Mouse (Mus musculus) forebrain, embryonic 10.5 days (tissue): ENCODE data around the gene T. TPM values are rescaled to one million over a fixed set of nuclear protein-coding genes. Genes with fewer than 3 reads are reported as not detected.
"Not testable (repeated sequence)": the region's sequence is repeated elsewhere in the genome, so short reads cannot be mapped to it uniquely, and the experiment has no call there.

ENCODE experiments used
- DNase-seq: peaks from one replicate; pipeline ENCODE4 v3.0.0-alpha.2; 2017; ENCODE audit warnings: low spot score; ENCODE audit errors: extremely low spot score
- H3K27ac ChIP-seq: fragments of 300-500 bp; sonication (generic); 2 replicates; pipeline ENCODE4 v1.5.1; 2016; ENCODE audit warnings: mild to moderate bottlenecking
- H3K27me3 ChIP-seq: fragments of 300-500 bp; sonication (generic); 2 replicates; pipeline ENCODE4 v1.6.1; 2016; ENCODE audit warnings: mild to moderate bottlenecking; ENCODE audit not compliant: poor library complexity, severe bottlenecking
- H3K36me3 ChIP-seq: fragments of 300-500 bp; sonication (generic); replicated peaks from 2 replicates; pipeline ENCODE4 v1.6.1; 2016; ENCODE audit warnings: mild to moderate bottlenecking, moderate library complexity
- H3K4me1 ChIP-seq: fragments of 300-500 bp; sonication (generic); 2 replicates; pipeline ENCODE4 v1.6.1; 2016
- H3K4me3 ChIP-seq: fragments of 300-500 bp; sonication (generic); 2 replicates; pipeline ENCODE4 v1.5.1; 2016; ENCODE audit warnings: mild to moderate bottlenecking, moderate library complexity
- H3K9me3 ChIP-seq: fragments of 300-500 bp; sonication (generic); 2 replicates; pipeline ENCODE4 v1.6.1; 2016; ENCODE audit warnings: mild to moderate bottlenecking, moderate library complexity
- WGBS: fragments of 180-500 bp; shearing (Covaris S2); methylation state at CpG from one replicate; pipeline ENCODE4 v1.1.7; 2016; 5-methylcytosine and 5-hydroxymethylcytosine counted together
- polyA plus RNA-seq: library from polyadenylated mRNA; unstranded; fragments of >200 nt; fragmentation: Nextera tagmentation; extraction: Ambion mirVana; gene quantifications from 2 replicates; pipeline ENCODE4 v1.2.1, GENCODE M21; 2016

Gene T
- polyA plus RNA-seq: 0.43 and 0.52 TPM in 2 replicates

DNA sequence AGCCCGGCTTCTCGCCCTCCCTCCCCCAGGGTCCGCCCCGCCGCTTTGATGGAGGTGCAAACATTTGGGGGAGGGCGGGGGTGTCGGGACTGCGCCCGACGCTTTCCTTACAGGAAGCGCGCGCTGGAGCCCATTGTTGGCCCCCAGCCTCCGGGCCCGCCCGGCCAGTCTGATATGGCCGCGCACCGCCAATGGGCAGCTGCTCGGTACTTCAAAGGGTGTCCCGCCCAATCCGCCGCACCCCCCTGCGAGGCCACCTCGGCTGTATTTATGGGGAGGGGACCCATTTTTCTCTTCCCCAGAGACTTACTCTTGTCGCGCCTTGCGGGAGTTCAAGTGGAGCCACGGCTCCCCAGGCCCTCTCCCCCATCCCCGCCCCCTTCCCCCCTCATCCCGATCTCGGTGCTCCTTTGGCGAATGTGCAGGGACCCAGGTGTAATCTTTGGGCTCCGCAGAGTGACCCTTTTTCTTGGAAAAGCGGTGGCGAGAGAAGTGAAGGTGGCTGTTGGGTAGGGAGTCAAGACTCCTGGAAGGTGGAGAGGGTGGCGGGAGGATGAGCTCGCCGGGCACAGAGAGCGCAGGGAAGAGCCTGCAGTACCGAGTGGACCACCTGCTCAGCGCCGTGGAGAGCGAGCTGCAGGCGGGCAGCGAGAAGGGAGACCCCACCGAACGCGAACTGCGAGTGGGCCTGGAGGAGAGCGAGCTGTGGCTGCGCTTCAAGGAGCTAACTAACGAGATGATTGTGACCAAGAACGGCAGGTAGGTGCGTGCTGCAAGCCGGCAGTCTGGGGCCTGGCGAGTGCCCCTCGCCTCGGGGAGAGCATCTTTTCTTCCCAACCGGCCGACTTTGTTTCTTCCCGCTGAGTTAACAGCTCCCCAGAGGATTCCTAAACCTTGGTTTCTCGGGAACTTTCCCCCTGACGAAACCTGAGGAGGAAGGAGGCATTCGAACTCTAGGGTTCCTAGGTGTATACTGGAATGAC, at the start of gene T:
Gene T (plus strand): TSS at position 446 of the 983 bp plus-strand sequence.
- under 1% methylated on average over 65 of the region's 65 CpGs for WGBS
- Histone ChIP-seq H3K9me3 (no peaks in the 10 kb centered on the region), H3K36me3 (no peaks in the 10 kb centered on the region), H3K4me1 (peaks cover 36% of the 10 kb centered on the region), H3K4me3 (peak within 1 kb of the TSS; percentile 43), H3K27me3 (peaks cover 100% of the 10 kb centered on the region), H3K27ac (no peak within 1 kb of the TSS)
- peak; percentile 23 for DNase-seq

DNA sequence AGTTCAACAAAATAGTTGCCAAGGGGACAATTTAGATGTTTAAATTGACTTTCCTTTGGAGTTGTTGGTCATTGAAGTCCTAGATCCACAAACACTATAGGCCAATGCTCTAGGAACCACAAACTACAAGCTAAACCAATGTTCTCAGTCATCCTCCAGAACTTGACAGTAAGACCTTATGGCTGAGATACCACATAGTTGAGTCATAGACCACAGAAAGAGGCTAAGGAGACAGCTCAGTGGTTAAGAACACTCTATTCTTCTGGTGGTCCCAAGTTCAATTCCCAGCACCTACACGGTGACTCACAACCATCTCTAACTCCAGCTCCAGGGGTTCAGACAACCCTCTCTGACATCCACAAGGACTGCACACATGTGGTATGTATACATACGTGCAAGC, 48.8 kb upstream of the T start:
- H3K36me3 ChIP-seq: no peaks in the 10 kb centered on the region
- H3K4me3 ChIP-seq: no peak overlapping the region
- peaks cover 3% of the 10 kb centered on the region; the same call in 1 of the 2 replicates for H3K9me3 ChIP-seq
- no peak for DNase-seq
- peaks cover 34% of the 10 kb centered on the region for H3K27me3 ChIP-seq
- H3K4me1 ChIP-seq: peaks cover 19% of the 10 kb centered on the region
- 95% methylated on average over 2 of the region's 2 CpGs for WGBS
- no peak overlapping the region for H3K27ac ChIP-seq

- DNase-seq: no peak
- 2% methylated on average over 13 of the region's 13 CpGs for WGBS
- peak overlapping the region; percentile 41; the same call in 1 of the 2 replicates for H3K4me3 ChIP-seq
- peaks cover 22% of the 10 kb centered on the region for H3K4me1 ChIP-seq
- H3K9me3 ChIP-seq: peaks cover 3% of the 10 kb centered on the region; the same call in 1 of the 2 replicates
- no peaks in the 10 kb centered on the region for H3K36me3 ChIP-seq
- no peak overlapping the region for H3K27ac ChIP-seq
- peaks cover 54% of the 10 kb centered on the region for H3K27me3 ChIP-seq
These were observed 45.8 kb upstream of the T start for GRCm38 (mm10) chr17:8388463-8388862.

GRCm38 (mm10) chr17:8388990-8389789, 45.0 kb upstream of the T start:
- no peak overlapping the region for H3K27ac ChIP-seq
- under 1% methylated on average over 28 of the region's 28 CpGs for WGBS
- H3K36me3 ChIP-seq: no peaks in the 10 kb centered on the region
- no peak for DNase-seq
- peaks cover 3% of the 10 kb centered on the region; the same call in 1 of the 2 replicates for H3K9me3 ChIP-seq
- H3K4me1 ChIP-seq: peaks cover 22% of the 10 kb centered on the region
- H3K4me3 ChIP-seq: peak overlapping the region; percentile 41
- peaks cover 54% of the 10 kb centered on the region for H3K27me3 ChIP-seq

GRCm38 (mm10) chr17:8389790-8390095, 44.5 kb upstream of the T start:
- peaks cover 22% of the 10 kb centered on the region for H3K4me1 ChIP-seq
- 4% methylated on average over 10 of the region's 10 CpGs for WGBS
- H3K27ac ChIP-seq: no peak overlapping the region
- H3K27me3 ChIP-seq: peaks cover 54% of the 10 kb centered on the region
- H3K9me3 ChIP-seq: peaks cover 3% of the 10 kb centered on the region; the same call in 1 of the 2 replicates
- H3K36me3 ChIP-seq: no peaks in the 10 kb centered on the region
- DNase-seq: no peak
- H3K4me3 ChIP-seq: peak overlapping the region; percentile 41

DNA sequence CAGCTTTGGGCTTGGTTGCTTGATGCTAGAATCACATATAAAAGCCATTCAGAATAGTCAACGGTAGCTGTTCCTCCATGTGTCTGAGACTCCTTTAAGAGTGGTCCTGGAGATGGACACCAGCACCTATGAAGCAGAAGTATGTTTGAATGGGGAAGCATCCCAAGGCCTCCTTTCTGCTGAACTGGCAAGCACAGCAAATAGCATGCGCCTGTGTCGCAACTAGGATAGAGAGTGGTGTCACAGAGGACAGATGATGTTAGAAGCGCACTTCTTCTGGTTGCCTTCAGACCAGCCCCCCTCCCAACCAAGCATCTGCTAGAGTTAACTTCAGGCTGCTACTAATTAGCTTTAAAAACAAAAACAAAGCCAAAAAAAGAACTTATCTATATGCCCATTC, 43.7 kb upstream of the T start:
- H3K27me3 ChIP-seq: peaks cover 54% of the 10 kb centered on the region
- no peak overlapping the region for H3K4me3 ChIP-seq
- peaks cover 22% of the 10 kb centered on the region for H3K4me1 ChIP-seq
- DNase-seq: no peak
- WGBS: 57% methylated on average over 4 of the region's 4 CpGs
- H3K27ac ChIP-seq: no peak overlapping the region
- H3K9me3 ChIP-seq: peaks cover 3% of the 10 kb centered on the region; the same call in 1 of the 2 replicates
- no peaks in the 10 kb centered on the region for H3K36me3 ChIP-seq

- H3K4me3 ChIP-seq: no peak overlapping the region
- H3K27me3 ChIP-seq: peaks cover 17% of the 10 kb centered on the region
- no peaks in the 10 kb centered on the region for H3K9me3 ChIP-seq
- WGBS: 66% methylated on average over 4 of the region's 4 CpGs
- H3K36me3 ChIP-seq: no peaks in the 10 kb centered on the region
- DNase-seq: no peak
- peaks cover 3% of the 10 kb centered on the region; the same call in 1 of the 2 replicates for H3K4me1 ChIP-seq
- H3K27ac ChIP-seq: no peak overlapping the region
These were observed 37.9 kb upstream of the T start for GRCm38 (mm10) chr17:8396371-8396770.

- Histone ChIP-seq H3K27ac (no peak overlapping the region), H3K27me3 (peaks cover 7% of the 10 kb centered on the region; the same call in 1 of the 2 replicates), H3K36me3 (no peaks in the 10 kb centered on the region), H3K9me3 (no peaks in the 10 kb centered on the region), H3K4me3 (no peak overlapping the region), H3K4me1 (no peaks in the 10 kb centered on the region)
- 72% methylated on average over 2 of the region's 2 CpGs for WGBS
- DNase-seq: no peak
These were observed 36.3 kb upstream of the T start for GRCm38 (mm10) chr17:8397946-8398345.

- WGBS: 60% methylated on average over 8 of the region's 8 CpGs
- H3K4me3 ChIP-seq: not testable (repeated sequence)
These were observed 30.3 kb upstream of the T start for GRCm38 (mm10) chr17:8403932-8404331.

GRCm38 (mm10) chr17:8406285-8406684, 27.9 kb upstream of the T start:
- H3K9me3 ChIP-seq: no peaks in the 10 kb centered on the region
- no peak for DNase-seq
- no peak overlapping the region for H3K27ac ChIP-seq
- peaks cover 31% of the 10 kb centered on the region for H3K27me3 ChIP-seq
- no peaks in the 10 kb centered on the region for H3K36me3 ChIP-seq
- no peak overlapping the region for H3K4me3 ChIP-seq
- peaks cover 42% of the 10 kb centered on the region for H3K4me1 ChIP-seq
- WGBS: 26% methylated on average over 6 of the region's 6 CpGs

More at GRCm38 (mm10) chr17:8403932-8404331, 30.3 kb upstream of the T start:
- not testable (repeated sequence) for H3K36me3 ChIP-seq, DNase-seq, H3K27ac ChIP-seq, H3K9me3 ChIP-seq
- peaks cover 33% of the 10 kb centered on the region for H3K4me1 ChIP-seq
- H3K27me3 ChIP-seq: peaks cover 21% of the 10 kb centered on the region

GRCm38 (mm10) chr17:8408002-8408401, 26.2 kb upstream of the T start:
- H3K4me3 ChIP-seq, H3K9me3 ChIP-seq, DNase-seq, H3K36me3 ChIP-seq, H3K27ac ChIP-seq: not testable (repeated sequence)
- Histone ChIP-seq H3K27me3 (peaks cover 38% of the 10 kb centered on the region), H3K4me1 (peaks cover 42% of the 10 kb centered on the region)
- 62% methylated on average over 4 of the region's 4 CpGs for WGBS

- no peaks in the 10 kb centered on the region for H3K9me3 ChIP-seq
- peak overlapping the region; percentile 48; the same call in 1 of the 2 replicates for H3K27ac ChIP-seq
- H3K4me3 ChIP-seq: peak overlapping the region; percentile 4; the same call in 1 of the 2 replicates
- peaks cover 45% of the 10 kb centered on the region for H3K27me3 ChIP-seq
- H3K36me3 ChIP-seq: no peaks in the 10 kb centered on the region
- DNase-seq: no peak
- 3% methylated on average over 16 of the region's 16 CpGs for WGBS
- peaks cover 42% of the 10 kb centered on the region for H3K4me1 ChIP-seq
These were observed 25.5 kb upstream of the T start for GRCm38 (mm10) chr17:8408589-8409295.
